Mouse (Mus musculus) neural tube, embryonic 10.5 days (tissue): Measurements from ENCODE around the gene Gpatch3.
A peak's percentile ranks its signal among the peaks of the same experiment; 100 is the strongest.

ENCODE experiments used
- DNase-seq: peaks from one replicate; pipeline ENCODE4 v3.0.0-alpha.2; 2017; ENCODE audit warnings: low spot score; ENCODE audit errors: extremely low spot score

Gene Gpatch3

GRCm38 (mm10) chr4:133584059-133584951 is 9.8 kb downstream of the Gpatch3 start, which contains the start of gene Gpn2:
TSS of gene Gpn2 (plus strand) at chr4:133584362.
- peak; percentile 83 for DNase-seq

GRCm38 (mm10) chr4:133592570-133592969 is 18.0 kb downstream of the Gpatch3 start:
- DNase-seq = peak; percentile 85

- DNase-seq = no peak
Measured at GRCm38 (mm10) chr4:133595538-133595937, 21.0 kb downstream of the Gpatch3 start.

- no peak for DNase-seq
Measured at GRCm38 (mm10) chr4:133596084-133596483, 21.5 kb downstream of the Gpatch3 start.

- no peak for DNase-seq
Measured at GRCm38 (mm10) chr4:133598616-133599015, 24.1 kb downstream of the Gpatch3 start.

DNA sequence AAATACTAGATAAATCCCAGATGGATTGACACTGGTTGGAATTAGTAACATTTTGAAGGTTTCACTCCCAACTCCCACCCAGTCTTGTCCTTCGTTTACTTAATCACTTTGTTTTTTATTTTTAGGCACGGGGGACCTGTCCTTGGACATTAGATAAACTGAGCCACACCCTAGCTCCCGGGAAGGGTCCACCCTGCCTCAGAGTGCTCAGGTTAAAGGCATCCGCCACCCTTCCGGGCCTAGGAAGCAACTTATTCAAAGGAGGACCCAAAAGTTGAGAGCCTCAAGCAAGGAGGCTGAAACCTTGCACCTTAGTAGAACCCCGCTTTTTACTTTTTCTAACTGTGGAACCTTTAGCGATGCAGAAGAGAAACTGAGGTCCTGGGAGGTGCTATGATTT is 24.6 kb downstream of the Gpatch3 start:
- no peak for DNase-seq

GRCm38 (mm10) chr4:133599571-133600073 is 25.1 kb downstream of the Gpatch3 start:
- peak; percentile 83 for DNase-seq

DNA sequence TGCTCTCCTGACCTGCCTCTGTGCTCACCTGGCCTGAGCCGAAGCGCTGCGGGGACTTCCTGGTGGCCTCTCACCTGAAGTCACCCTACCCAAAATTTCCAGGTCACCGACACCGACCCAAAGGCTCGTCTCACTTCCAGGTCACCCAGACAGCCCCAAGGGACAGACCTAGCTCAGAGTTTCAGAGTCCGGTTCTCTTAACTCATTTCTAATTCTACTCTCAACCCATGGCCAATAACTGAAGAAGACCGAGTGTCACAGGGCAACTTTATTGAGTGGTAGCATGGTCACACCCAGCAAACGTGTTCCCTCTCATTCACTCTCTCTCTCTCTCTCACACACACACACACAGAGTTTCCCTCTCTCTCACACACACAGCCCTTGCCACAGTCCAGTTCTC is 25.8 kb downstream of the Gpatch3 start:
- no peak for DNase-seq

DNA sequence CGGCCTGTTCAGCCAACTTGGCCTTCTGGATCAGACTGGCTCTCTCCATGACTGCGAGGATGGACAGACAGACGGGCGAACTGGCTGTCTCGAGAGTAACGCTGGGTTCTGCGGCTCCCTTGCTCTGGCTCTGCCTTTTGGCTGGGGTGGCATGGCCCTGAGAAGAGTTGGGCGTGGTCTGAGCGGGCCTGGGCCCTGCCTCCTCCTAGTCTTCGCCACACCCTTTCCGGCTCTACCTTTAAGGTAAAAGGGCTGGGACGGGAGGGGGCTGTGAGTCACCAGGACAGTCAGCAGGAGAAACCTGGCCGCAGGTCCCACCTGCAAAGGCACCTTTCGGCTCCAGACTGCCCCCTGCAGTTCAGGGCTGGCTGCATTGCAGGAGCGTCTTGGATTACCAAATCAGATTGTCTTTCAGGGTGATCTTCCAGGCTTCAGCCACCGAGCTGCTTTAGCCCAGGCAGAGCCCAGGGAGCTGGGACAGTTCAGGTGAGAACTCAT is 27.2 kb downstream of the Gpatch3 start, which contains the start of gene Sfn:
Sfn (minus strand) TSS at position 448 of the 498 bp plus-strand sequence.
- DNase-seq = peak; percentile 25

- no peak for DNase-seq
Measured at GRCm38 (mm10) chr4:133603056-133603455, 28.5 kb downstream of the Gpatch3 start.

- DNase-seq = no peak
Measured at GRCm38 (mm10) chr4:133604175-133604574, 29.6 kb downstream of the Gpatch3 start.

DNA sequence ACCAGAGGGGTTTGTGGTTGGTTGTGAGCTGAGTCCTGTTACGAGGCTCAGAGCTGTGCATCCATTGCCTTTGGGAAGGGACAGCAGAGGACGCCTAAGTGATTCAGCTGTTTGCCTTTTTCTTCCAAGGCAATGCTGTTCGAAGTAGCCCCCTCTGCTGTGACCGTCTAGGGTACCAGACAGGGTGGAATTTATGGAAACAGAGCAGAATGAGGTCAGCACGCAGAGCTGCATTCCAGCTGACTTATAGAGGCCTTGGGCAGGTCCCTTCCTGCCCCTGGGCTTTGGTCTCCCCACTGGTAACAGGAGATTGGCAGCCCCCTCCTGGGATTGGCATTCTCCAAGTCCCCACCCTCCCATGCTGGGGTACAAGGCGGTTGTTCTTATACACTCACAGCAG is 30.3 kb downstream of the Gpatch3 start:
- no peak for DNase-seq

DNA sequence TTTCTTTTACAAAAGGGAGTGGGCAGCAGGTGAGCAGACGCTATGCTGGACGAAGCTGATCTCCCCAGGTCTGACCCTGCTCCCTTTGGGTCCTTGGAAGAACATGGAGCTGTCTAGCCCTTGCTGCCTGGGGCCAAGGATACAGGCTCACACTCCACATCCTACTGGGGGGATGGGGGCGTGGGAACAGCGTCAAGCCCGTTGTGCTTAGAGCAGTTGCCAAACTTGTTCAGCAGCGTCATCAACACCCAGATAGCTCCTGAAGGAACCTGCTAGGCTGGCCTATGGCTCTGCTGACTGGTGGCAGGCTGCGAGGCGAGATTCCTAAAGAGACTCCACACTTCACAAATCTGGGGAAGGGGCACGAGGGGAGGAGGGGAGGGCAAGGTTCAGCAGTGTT is 30.8 kb downstream of the Gpatch3 start:
- no peak for DNase-seq

GRCm38 (mm10) chr4:133607284-133607683 is 32.7 kb downstream of the Gpatch3 start:
- DNase-seq = no peak

DNA sequence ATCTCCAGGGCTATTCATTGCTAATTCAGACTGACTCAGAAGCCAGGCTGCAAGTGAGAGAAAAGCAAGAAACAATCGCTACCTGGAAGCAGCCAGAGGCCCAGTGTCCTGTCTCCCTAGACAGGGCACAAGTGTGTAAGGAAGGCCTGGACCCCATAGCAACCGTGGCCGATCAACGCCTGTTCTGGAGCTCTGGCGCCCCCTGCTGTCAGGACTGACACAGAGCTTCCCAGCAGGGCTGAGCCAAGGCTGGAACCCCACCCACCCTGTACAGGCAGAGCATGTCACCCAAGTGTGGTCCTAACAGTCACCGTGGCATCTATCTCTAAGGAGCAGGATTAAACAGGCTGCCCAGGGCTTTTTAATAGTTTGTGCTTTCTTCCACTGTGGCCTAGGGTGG is 35.2 kb downstream of the Gpatch3 start:
- peak; percentile 83 for DNase-seq

DNA sequence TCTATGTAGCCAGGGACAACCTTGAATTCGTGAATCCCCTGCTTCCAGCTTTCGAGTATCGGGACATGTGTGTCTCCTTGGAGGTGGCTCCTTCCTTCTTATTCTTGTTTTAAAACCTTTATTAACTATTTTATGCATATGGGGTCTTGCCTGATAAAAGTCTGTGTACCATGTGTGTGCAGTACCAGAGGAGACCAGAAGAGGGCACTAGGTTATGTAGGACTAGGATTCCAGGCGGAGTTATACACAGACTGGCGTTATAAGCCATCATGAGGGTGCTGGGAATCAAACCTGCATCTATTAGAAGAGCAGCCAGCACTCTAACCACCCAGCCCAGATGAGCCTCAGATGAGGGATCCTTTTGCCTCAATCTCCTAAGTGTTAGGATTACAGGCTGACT is 37.3 kb downstream of the Gpatch3 start:
- DNase-seq = no peak

DNA sequence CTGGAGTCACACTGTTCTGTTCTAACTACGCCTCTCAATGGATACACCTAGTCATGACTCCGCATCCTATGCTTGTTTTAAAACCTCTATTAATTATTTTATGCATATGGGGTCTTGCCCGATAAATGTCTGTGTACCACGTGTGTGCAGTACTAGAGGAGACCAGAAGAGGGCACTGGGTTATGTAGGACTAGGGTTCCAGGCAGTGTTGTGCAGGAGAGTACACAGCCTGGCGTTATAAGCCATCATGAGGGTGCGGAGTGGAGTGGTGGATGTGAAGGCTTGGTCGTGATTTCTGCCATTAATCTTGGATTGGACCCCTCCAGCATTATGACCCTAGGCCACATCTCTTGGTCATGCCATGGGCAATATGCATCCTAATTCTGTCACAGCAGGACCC is 37.9 kb downstream of the Gpatch3 start:
- DNase-seq = no peak

DNA sequence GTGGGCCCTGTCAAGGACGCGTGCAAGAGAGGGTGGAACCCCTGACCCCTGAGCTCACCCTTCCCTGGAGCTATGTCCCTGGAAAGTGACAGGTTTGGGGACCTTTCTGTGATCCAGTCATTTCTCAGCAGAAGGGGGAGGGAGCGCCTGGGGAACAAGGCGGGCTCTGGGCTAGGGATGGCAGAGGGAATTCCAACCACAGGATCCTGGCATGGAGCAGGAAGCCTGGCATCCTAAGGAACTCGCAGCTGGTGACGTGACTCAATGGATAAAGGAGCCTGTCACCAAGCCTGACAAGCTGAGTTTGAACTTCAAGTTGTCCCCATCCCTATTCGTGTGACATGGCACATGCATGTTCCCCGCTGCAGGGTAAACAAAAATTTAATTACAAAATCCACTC is 38.5 kb downstream of the Gpatch3 start:
- DNase-seq = no peak

DNA sequence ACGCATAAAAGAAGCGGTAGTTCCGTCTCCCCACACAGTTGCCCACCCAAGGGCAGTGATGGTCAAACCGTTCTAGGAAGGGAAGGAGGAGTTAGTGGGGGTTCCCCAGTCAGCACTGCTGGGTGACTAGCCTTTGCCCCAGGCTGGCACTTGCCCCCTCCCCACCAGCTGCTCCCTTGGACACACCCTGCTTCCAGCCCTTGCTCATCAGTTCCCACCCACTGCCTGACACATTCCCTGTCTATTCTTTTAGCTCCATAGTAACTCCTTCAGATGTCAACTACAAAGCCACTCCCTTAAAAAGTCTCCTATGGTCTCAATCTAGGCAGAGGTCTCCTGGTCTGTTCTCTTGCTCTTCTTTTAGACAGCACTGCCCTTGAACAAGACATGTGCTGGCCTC is 39.3 kb downstream of the Gpatch3 start:
- DNase-seq = no peak

DNA sequence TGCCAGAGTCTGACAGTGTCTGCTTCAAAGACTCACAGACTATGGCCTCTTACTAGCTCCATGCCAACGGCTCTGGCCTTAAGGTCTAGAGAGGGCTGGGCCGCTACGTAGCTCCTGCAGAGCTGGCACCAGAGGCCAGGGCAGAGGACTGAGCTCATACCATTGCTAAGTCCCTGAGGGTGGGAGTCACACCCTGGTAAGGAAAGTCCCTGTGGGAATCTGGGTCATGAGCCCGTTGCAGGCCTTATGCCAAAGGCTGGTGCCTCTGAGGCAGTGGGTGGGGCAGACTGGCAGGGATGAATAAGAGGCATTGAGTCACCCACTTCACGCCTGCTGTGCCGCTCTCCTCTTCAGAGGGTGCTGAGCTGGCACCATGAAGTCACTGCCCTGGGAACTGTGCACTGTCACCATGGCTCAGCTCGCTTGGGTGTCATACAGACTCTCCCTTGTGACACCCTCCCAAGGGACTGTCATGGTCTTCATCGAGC is 39.8 kb downstream of the Gpatch3 start:
- DNase-seq = no peak

GRCm38 (mm10) chr4:133615416-133615815 is 40.9 kb downstream of the Gpatch3 start:
- no peak for DNase-seq

- no peak for DNase-seq
Measured at GRCm38 (mm10) chr4:133617936-133618335, 43.4 kb downstream of the Gpatch3 start.
